Mouse (Mus musculus): Measurements from ENCODE around the gene Hoxb7.

Hoxb7 gene

GRCm38 (mm10) chr11:96284774-96285734 is 1.4 kb upstream of the Hoxb7 start:
- DNase-seq (ENCODE audit: low spot score in 2 of 2), result no peak

GRCm38 (mm10) chr11:96286739-96287385 is 439 bp downstream of the Hoxb7 start:
- DNase-seq (ENCODE audit: low spot score in 2 of 2), result no peak

GRCm38 (mm10) chr11:96287411-96287810 is 988 bp downstream of the Hoxb7 start:
- no peak for DNase-seq (ENCODE audit: low spot score in 2 of 2)

GRCm38 (mm10) chr11:96288455-96289221 is 2.2 kb downstream of the Hoxb7 start:
- DNase-seq (ENCODE audit: low spot score in 2 of 2), result no peak

- DNase-seq (ENCODE audit: low spot score in 2 of 2), result no peak
These were observed 2.9 kb downstream of the Hoxb7 start for GRCm38 (mm10) chr11:96289293-96289692.

GRCm38 (mm10) chr11:96289837-96290236 is 3.4 kb downstream of the Hoxb7 start:
- no peak for DNase-seq (ENCODE audit: low spot score in 2 of 2)

- no peak for DNase-seq (ENCODE audit: low spot score in 2 of 2)
These were observed 4.4 kb downstream of the Hoxb7 start for GRCm38 (mm10) chr11:96290705-96291355.

- DNase-seq (ENCODE audit: low spot score in 2 of 2), result no peak
These were observed 5.5 kb downstream of the Hoxb7 start, which contains the start of gene Hoxb6 for GRCm38 (mm10) chr11:96291681-96292564. Gene Hoxb6, plus strand, starts transcription at chr11:96292476.

- DNase-seq (ENCODE audit: low spot score in 2 of 2), result no peak
These were observed 6.3 kb downstream of the Hoxb7 start for GRCm38 (mm10) chr11:96292565-96293301.

GRCm38 (mm10) chr11:96293302-96293921 is 7.0 kb downstream of the Hoxb7 start:
- DNase-seq (ENCODE audit: low spot score in 2 of 2), result no peak

- peak; percentile 40 to 76 for DNase-seq (ENCODE audit: low spot score in 2 of 2)
These were observed 8.0 kb downstream of the Hoxb7 start for GRCm38 (mm10) chr11:96294245-96295091.

GRCm38 (mm10) chr11:96295092-96295835 is 8.8 kb downstream of the Hoxb7 start:
- DNase-seq (ENCODE audit: low spot score in 2 of 2), result no peak

GRCm38 (mm10) chr11:96296997-96297396 is 10.6 kb downstream of the Hoxb7 start:
- no peak for DNase-seq (ENCODE audit: low spot score in 2 of 2)

GRCm38 (mm10) chr11:96297428-96297827 is 11.0 kb downstream of the Hoxb7 start:
- no peak for DNase-seq (ENCODE audit: low spot score in 2 of 2)

- no peak for DNase-seq (ENCODE audit: low spot score in 2 of 2)
These were observed 11.7 kb downstream of the Hoxb7 start for GRCm38 (mm10) chr11:96297968-96298635.

- DNase-seq (ENCODE audit: low spot score in 2 of 2), result no peak
These were observed 12.7 kb downstream of the Hoxb7 start for GRCm38 (mm10) chr11:96298895-96299667.

Measured in thymus, postnatal 10 days (tissue).